8 mouse cellular contexts compared by ENCODE assay signal in the genomic region with DNA sequence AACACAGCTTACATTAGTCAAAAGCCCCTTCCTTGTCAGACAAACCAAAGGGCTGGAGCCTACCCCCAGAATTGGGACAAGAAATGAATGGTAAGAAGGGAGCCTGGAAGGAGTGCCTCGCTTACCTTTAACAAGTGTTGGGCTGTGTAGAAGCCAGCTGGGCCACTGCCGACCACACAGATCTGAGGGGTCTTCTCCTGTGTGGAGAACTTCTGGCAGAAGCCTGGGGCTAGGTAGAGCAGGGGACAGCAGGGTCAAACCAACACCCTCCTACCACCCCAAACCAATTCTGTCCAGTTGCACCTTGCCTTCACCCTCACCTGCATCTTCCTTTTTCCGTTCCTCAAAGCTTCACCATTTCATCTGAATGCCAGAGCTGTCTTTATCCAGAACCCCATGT. TPM values are rescaled to one million over a fixed set of nuclear protein-coding genes. Genes with fewer than 3 reads are reported as not detected.
DNase-seq lines count a peak whose midpoint lies in the region; ATAC-seq lines count a peak whose summit lies in the region.

No protein-coding gene starts in this region.

- H3K9me3 ChIP-seq in kidney, embryonic 16.5 days (ENCODE audit: low read length), result no peaks in the 10 kb centered on the region
- H3K9me3 ChIP-seq in embryonic facial prominence, embryonic 13.5 days, result no peaks in the 10 kb centered on the region
- no peaks in the 10 kb centered on the region for H3K9me3 ChIP-seq in intestine, embryonic 15.5 days

- peaks cover 15% of the 10 kb centered on the region; the same call in 1 of the 2 replicates for H3K4me1 ChIP-seq in kidney, embryonic 16.5 days (ENCODE audit: insufficient read depth, low read length)
- peaks cover 18% of the 10 kb centered on the region for H3K4me1 ChIP-seq in embryonic facial prominence, embryonic 13.5 days
- H3K4me1 ChIP-seq in intestine, embryonic 15.5 days (replicated peaks), result peaks cover 18% of the 10 kb centered on the region

- 78% methylated on average over 3 of the region's 3 CpGs for WGBS in kidney, embryonic 16.5 days
- WGBS in embryonic facial prominence, embryonic 13.5 days, result 65% methylated on average over 3 of the region's 3 CpGs
- WGBS in intestine, embryonic 15.5 days, result 62% methylated on average over 3 of the region's 3 CpGs

- no peaks in the 10 kb centered on the region for H3K36me3 ChIP-seq in kidney, embryonic 16.5 days (ENCODE audit: insufficient read depth, low read length)
- H3K36me3 ChIP-seq in embryonic facial prominence, embryonic 13.5 days, result peaks cover 1% of the 10 kb centered on the region; the same call in 1 of the 2 replicates
- no peaks in the 10 kb centered on the region for H3K36me3 ChIP-seq in intestine, embryonic 15.5 days

- H3K4me3 ChIP-seq in kidney, embryonic 16.5 days (ENCODE audit: low read length), result peak overlapping the region; percentile 69
- peak overlapping the region; percentile 70 for H3K4me3 ChIP-seq in embryonic facial prominence, embryonic 13.5 days
- H3K4me3 ChIP-seq in intestine, embryonic 15.5 days (replicated peaks), result peak overlapping the region; percentile 59

- no peak for ATAC-seq in kidney, embryonic 16.5 days (ENCODE audit: low FRiP score, low TSS enrichment)
- no peak for ATAC-seq in embryonic facial prominence, embryonic 13.5 days (ENCODE audit: insufficient number of reproducible peaks, insufficient read depth, low FRiP score, low TSS enrichment, low read depth)
- ATAC-seq in intestine, embryonic 15.5 days, result no peak
- no peak for ATAC-seq in CD4-positive, CD25-positive, alpha-beta regulatory T cell, adult 4 months

- no peaks in the 10 kb centered on the region for H3K27me3 ChIP-seq in kidney, embryonic 16.5 days (ENCODE audit: insufficient read depth, low read length)
- H3K27me3 ChIP-seq in embryonic facial prominence, embryonic 13.5 days, result no peaks in the 10 kb centered on the region
- H3K27me3 ChIP-seq in intestine, embryonic 15.5 days (replicated peaks), result no peaks in the 10 kb centered on the region

- DNase-seq in kidney, adult 9 months, result no peak
- peak; percentile 38 for DNase-seq in naive thymus-derived CD4-positive, alpha-beta T cell, adult 2 months (ENCODE audit: low read depth)
- DNase-seq in urinary bladder, postnatal 36 days (ENCODE audit: low spot score in 2 of 2), result no peak
- DNase-seq in adrenal gland, adult 8-10 months, result no peak

- peak overlapping the region; percentile 81 for H3K4me2 ChIP-seq in kidney, embryonic 16.5 days (replicated peaks; ENCODE audit: low read depth, low read length)
- H3K4me2 ChIP-seq in embryonic facial prominence, embryonic 13.5 days, result peak overlapping the region; percentile 87
- peak overlapping the region; percentile 87 for H3K4me2 ChIP-seq in intestine, embryonic 15.5 days (replicated peaks)

- no peak overlapping the region for H3K27ac ChIP-seq in kidney, embryonic 16.5 days (ENCODE audit: low read length)
- H3K27ac ChIP-seq in embryonic facial prominence, embryonic 13.5 days, result no peak overlapping the region
- no peak overlapping the region for H3K27ac ChIP-seq in intestine, embryonic 15.5 days

- H3K9ac ChIP-seq in kidney, embryonic 16.5 days (replicated peaks; ENCODE audit: low read length), result peak overlapping the region; percentile 79
- peak overlapping the region; percentile 84 for H3K9ac ChIP-seq in embryonic facial prominence, embryonic 13.5 days
- peak overlapping the region; percentile 79 for H3K9ac ChIP-seq in intestine, embryonic 15.5 days

RNA-seq across cellular contexts. Expression of a gene that starts 0.9 kb away (rescaled TPM):
- 20.0 and 23.6 TPM in 2 replicates for polyA plus RNA-seq in kidney, embryonic 16.5 days (2015; fragmentation: Nextera tagmentation; extraction: Ambion mirVana)
- polyA plus RNA-seq in embryonic facial prominence, embryonic 13.5 days (2015; fragmentation: Nextera tagmentation; extraction: Ambion mirVana), result 14.5 and 15.3 TPM in 2 replicates
- 17.2 and 20.8 TPM in 2 replicates for polyA plus RNA-seq in intestine, embryonic 15.5 days (2015; fragmentation: Nextera tagmentation; extraction: Ambion mirVana)
- 10 to 100 TPM; 21.6 to 26.8 TPM for polyA plus RNA-seq in CD4-positive, CD25-positive, alpha-beta regulatory T cell, adult 4 months (2017; shearing (Covaris generic))
- total RNA-seq in adrenal gland, adult 8-10 months (2022), result 1,000 to 10,000 TPM; 1,501 to 2,268 (median 1,689) TPM

RNA-seq across cellular contexts. Expression of a gene that starts 8.9 kb away (rescaled TPM):
- not detected in 2 replicates for polyA plus RNA-seq in kidney, embryonic 16.5 days (2015; fragmentation: Nextera tagmentation; extraction: Ambion mirVana)
- polyA plus RNA-seq in embryonic facial prominence, embryonic 13.5 days (2015; fragmentation: Nextera tagmentation; extraction: Ambion mirVana), result not detected in 2 replicates
- polyA plus RNA-seq in intestine, embryonic 15.5 days (2015; fragmentation: Nextera tagmentation; extraction: Ambion mirVana), result 0.05 and 0.09 TPM in 2 replicates
- not detected for polyA plus RNA-seq in CD4-positive, CD25-positive, alpha-beta regulatory T cell, adult 4 months (2017; shearing (Covaris generic))
- total RNA-seq in adrenal gland, adult 8-10 months (2022), result 10 to 100 TPM in 2 of 4 experiments, 1 to 10 TPM in 2; 2.2 to 32.8 (median 13.6) TPM

RNA-seq across cellular contexts. Expression of a gene that starts 21.5 kb away (rescaled TPM):
- 0.40 and 0.42 TPM in 2 replicates for polyA plus RNA-seq in kidney, embryonic 16.5 days (2015; fragmentation: Nextera tagmentation; extraction: Ambion mirVana)
- polyA plus RNA-seq in embryonic facial prominence, embryonic 13.5 days (2015; fragmentation: Nextera tagmentation; extraction: Ambion mirVana), result 0.31 and 0.43 TPM in 2 replicates
- 1.5 and 1.7 TPM in 2 replicates for polyA plus RNA-seq in intestine, embryonic 15.5 days (2015; fragmentation: Nextera tagmentation; extraction: Ambion mirVana)
- polyA plus RNA-seq in CD4-positive, CD25-positive, alpha-beta regulatory T cell, adult 4 months (2017; shearing (Covaris generic)), result 1 to 10 TPM; 1.1 to 1.6 TPM
- total RNA-seq in adrenal gland, adult 8-10 months (2022), result 100 to 1,000 TPM in 2 of 4 experiments, 10 to 100 TPM in 2; 43.3 to 117 (median 82.2) TPM

RNA-seq across cellular contexts. Expression of a gene that starts 31.0 kb away (rescaled TPM):
- 0.64 TPM in 1 of 2 replicates, not detected in the other for polyA plus RNA-seq in kidney, embryonic 16.5 days (2015; fragmentation: Nextera tagmentation; extraction: Ambion mirVana)
- 0.20 TPM in 1 of 2 replicates, not detected in the other for polyA plus RNA-seq in embryonic facial prominence, embryonic 13.5 days (2015; fragmentation: Nextera tagmentation; extraction: Ambion mirVana)
- not detected in 2 replicates for polyA plus RNA-seq in intestine, embryonic 15.5 days (2015; fragmentation: Nextera tagmentation; extraction: Ambion mirVana)
- polyA plus RNA-seq in CD4-positive, CD25-positive, alpha-beta regulatory T cell, adult 4 months (2017; shearing (Covaris generic)), result not detected
- not detected for total RNA-seq in adrenal gland, adult 8-10 months (2022)

RNA-seq across cellular contexts. Expression of a gene that starts 45.9 kb away (rescaled TPM):
- 0.05 TPM in 1 of 2 replicates, not detected in the other for polyA plus RNA-seq in kidney, embryonic 16.5 days (2015; fragmentation: Nextera tagmentation; extraction: Ambion mirVana)
- polyA plus RNA-seq in embryonic facial prominence, embryonic 13.5 days (2015; fragmentation: Nextera tagmentation; extraction: Ambion mirVana), result not detected in 2 replicates
- polyA plus RNA-seq in intestine, embryonic 15.5 days (2015; fragmentation: Nextera tagmentation; extraction: Ambion mirVana), result 0.08 TPM in 1 of 2 replicates, not detected in the other
- polyA plus RNA-seq in CD4-positive, CD25-positive, alpha-beta regulatory T cell, adult 4 months (2017; shearing (Covaris generic)), result not detected
- 1 to 10 TPM in 2 of 4 experiments, under 1 TPM in 2; 0.52 to 2.3 (median 1.1) TPM for total RNA-seq in adrenal gland, adult 8-10 months (2022)
